Mouse (Mus musculus): ENCODE data around the gene Ccdc134. TPM values are rescaled to one million over a fixed set of nuclear protein-coding genes. Genes with fewer than 3 reads are reported as not detected.

The Ccdc134 gene
- polyA plus RNA-seq (2021; fragmentation: Nextera tagmentation), result 5.4 and 5.5 TPM in 2 replicates
- long read RNA-seq, experiment 1, transcript Ccdc134-201 (7 exons, 2,046 nt), result major isoform, 11 of 18 reads
- long read RNA-seq, experiment 1, partial matches to known transcripts, result 3 of 18 reads
- long read RNA-seq, experiment 1, other reads (novel, unspliced or antisense), result 4 of 18 reads
- long read RNA-seq, experiment 2, full-length matches to known transcripts, result 42 of 62 reads
- long read RNA-seq, experiment 2, partial matches to known transcripts, result 8 of 62 reads
- long read RNA-seq, experiment 2, other reads (novel, unspliced or antisense), result 12 of 62 reads

DNA sequence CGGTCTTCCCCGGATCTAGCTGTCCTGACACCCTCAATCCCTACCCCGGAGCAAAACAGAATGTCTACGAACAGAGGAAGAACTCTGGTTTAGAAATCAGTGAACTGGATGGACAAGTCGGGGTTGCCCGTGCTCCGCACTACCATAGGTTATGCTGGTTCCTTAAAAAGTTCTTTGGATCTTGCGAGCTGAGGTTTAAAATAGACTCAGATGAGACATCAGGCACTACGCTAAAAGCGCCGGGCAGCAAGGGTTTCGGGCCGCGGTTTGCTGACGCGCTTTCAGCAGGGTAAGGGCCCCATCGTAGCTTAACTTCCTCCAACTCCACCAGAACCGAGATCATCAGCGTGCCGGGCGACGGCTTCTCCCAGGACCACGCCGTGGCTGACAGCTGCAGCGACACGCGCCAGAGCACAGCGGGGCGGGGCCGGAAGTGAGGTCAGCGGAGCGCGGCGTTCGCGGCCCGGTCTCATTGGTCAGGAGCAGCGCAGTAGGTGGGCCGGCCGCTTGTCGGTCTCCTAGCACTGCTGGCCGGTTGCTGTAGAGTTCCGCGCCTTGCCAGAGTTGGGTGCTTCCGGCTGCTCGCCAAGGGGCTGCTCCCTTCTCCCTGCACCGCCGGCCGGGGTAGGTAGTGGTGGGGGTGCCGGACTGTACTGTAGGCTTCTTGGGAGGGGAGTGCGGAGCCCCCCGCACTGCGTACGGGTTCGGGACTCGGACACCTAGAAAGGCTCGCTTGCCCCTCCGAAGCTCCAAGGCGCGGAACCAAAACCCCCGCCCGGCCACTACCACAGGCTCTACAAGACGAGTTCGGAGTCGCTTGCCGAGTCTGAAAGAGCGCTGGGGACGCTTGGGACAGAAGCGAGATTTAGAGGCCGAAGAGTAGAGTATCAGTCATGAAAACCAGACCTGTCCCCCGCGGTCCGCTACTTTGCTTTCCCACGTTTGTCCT lies at the start of gene Ccdc134:
Ccdc134 (plus strand) TSS at position 497 of the 949 bp plus-strand sequence.

DNA sequence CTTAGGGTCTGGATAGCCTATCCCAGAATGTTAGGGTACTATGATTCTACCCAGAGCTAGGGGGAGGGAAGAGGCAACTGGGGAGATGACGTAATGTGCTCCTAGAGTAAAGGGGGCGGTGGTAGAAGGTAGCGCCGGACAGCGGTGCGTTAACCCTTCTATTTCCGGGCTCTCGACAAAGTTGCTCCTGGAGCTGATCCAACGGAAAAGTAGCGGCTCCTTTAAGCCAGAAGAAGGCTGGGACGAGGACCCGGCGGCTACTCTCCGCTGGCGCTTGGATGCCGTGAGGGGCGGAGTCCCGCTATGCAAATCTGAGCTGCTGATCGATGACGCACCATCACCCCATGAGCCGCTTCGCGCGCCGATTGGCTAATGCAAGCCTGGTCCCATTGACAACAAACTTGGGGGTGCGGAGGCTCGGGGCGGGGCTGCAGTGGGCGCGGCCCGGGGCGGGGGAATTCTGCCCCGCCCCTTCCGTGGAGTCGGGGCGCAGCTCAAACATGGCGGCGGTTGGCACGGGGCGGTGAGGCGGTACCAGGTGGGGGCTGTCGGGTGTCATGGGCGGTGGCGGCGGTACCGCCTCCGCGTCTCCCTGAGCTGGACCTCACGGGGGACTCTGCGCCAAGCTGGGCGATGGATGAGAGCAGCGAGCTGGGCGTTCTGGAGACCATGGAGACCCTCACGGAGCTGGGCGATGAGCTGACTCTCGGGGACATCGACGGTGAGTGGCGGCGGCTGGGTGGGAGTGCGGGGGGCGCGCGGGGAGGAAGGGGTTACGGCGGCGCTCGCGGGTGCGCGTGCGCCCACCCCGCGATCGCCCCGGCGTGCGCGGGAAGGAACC lies 19.3 kb downstream of the Ccdc134 start, which contains the start of gene Srebf2:
Srebf2 (plus strand) TSS at position 412 of the 841 bp plus-strand sequence.

Other genes starting within 250 kb of the Ccdc134 start
- 209 and 219 TPM in 2 replicates for gene Polr3h, start 201.7 kb upstream of the Ccdc134 start, polyA plus RNA-seq (2021; fragmentation: Nextera tagmentation)
- gene Csdc2, start 191.2 kb upstream of the Ccdc134 start, polyA plus RNA-seq (2021; fragmentation: Nextera tagmentation), result 51.3 and 65.8 TPM in 2 replicates
- 541 and 606 TPM in 2 replicates for gene Pmm1, start 167.0 kb upstream of the Ccdc134 start, polyA plus RNA-seq (2021; fragmentation: Nextera tagmentation)
- not detected in 2 replicates for gene 1700029P11Rik, start 147.4 kb upstream of the Ccdc134 start, polyA plus RNA-seq (2021; fragmentation: Nextera tagmentation)
- 15.6 and 17.5 TPM in 2 replicates for gene Xrcc6, start 140.1 kb upstream of the Ccdc134 start, polyA plus RNA-seq (2021; fragmentation: Nextera tagmentation)
- 47.9 and 57.1 TPM in 2 replicates for gene Desi1, start 94.1 kb upstream of the Ccdc134 start, polyA plus RNA-seq (2021; fragmentation: Nextera tagmentation)
- 239 and 241 TPM in 2 replicates for gene Snu13, start 80.3 kb upstream of the Ccdc134 start, polyA plus RNA-seq (2021; fragmentation: Nextera tagmentation)
- gene 4930407I10Rik, start 68.8 kb upstream of the Ccdc134 start, polyA plus RNA-seq (2021; fragmentation: Nextera tagmentation), result not detected in 2 replicates
- 0.20 and 0.46 TPM in 2 replicates for gene Mei1, start 57.9 kb upstream of the Ccdc134 start, polyA plus RNA-seq (2021; fragmentation: Nextera tagmentation)
- gene Srebf2, start 19.3 kb downstream of the Ccdc134 start, polyA plus RNA-seq (2021; fragmentation: Nextera tagmentation), result 50.4 and 52.5 TPM in 2 replicates
- 0.77 and 0.94 TPM in 2 replicates for gene Shisa8, start 84.9 kb downstream of the Ccdc134 start, polyA plus RNA-seq (2021; fragmentation: Nextera tagmentation)
- 0.36 and 0.52 TPM in 2 replicates for gene Tnfrsf13c, start 96.4 kb downstream of the Ccdc134 start, polyA plus RNA-seq (2021; fragmentation: Nextera tagmentation)
- gene Cenpm, start 116.8 kb downstream of the Ccdc134 start, polyA plus RNA-seq (2021; fragmentation: Nextera tagmentation), result 16.3 and 17.6 TPM in 2 replicates
- 24.5 and 34.8 TPM in 2 replicates for gene 1500009C09Rik, start 124.5 kb downstream of the Ccdc134 start, polyA plus RNA-seq (2021; fragmentation: Nextera tagmentation)
- 85.2 and 107 TPM in 2 replicates for gene Sept3, start 147.0 kb downstream of the Ccdc134 start, polyA plus RNA-seq (2021; fragmentation: Nextera tagmentation)
- not detected in 2 replicates for gene Wbp2nl, start 171.0 kb downstream of the Ccdc134 start, polyA plus RNA-seq (2021; fragmentation: Nextera tagmentation)
- 32.4 and 37.4 TPM in 2 replicates for gene Naga, start 211.0 kb downstream of the Ccdc134 start, polyA plus RNA-seq (2021; fragmentation: Nextera tagmentation)
- 0.64 and 0.84 TPM in 2 replicates for gene Pheta2, start 211.0 kb downstream of the Ccdc134 start, polyA plus RNA-seq (2021; fragmentation: Nextera tagmentation)
- 902 and 958 TPM in 2 replicates for gene Smdt1, start 211.0 kb downstream of the Ccdc134 start, polyA plus RNA-seq (2021; fragmentation: Nextera tagmentation)
- gene Ndufa6, start 226.4 kb downstream of the Ccdc134 start, polyA plus RNA-seq (2021; fragmentation: Nextera tagmentation), result 900 and 946 TPM in 2 replicates

All from layer of hippocampus, adult 6 months (tissue).